13 mouse cellular contexts compared by ENCODE assay signal in the genomic region with DNA sequence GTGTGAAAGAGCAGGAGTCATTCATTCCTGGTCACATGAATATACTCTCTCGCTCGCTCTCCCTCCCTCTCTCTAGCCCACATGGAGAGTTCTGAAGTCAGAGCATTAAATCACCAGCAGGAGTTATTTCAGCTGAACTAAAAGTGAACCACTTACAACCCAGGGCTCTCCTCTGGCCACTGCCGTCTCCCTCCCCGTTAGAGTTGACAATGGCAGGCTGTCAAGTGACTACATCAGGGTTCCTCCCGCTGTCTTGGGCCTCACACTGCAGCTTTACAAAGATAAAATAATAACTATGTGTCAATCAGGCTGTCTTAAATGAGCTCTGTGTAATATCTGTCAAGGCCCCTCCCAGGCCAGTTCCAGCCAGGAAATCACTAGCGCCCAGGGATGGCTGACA. TPM values are rescaled to one million over a fixed set of nuclear protein-coding genes. Genes with fewer than 3 reads are reported as not detected.
DNase-seq lines count a peak whose midpoint lies in the region; ATAC-seq and TF ChIP-seq lines count a peak whose summit lies in the region.
"Had no signal": no experiment of that assay in that cellular context is flagged by ENCODE, and none has a peak within 500 bp of the region (broad histone marks: within the 10 kb centered on the region; RNA-seq: fewer than 3 reads in every experiment).

No protein-coding gene starts in this region.

- no peak for TF ChIP-seq CTCF in lung, adult 2 months (IDR thresholded peaks at IDR 0.05; ENCODE audit: insufficient read depth, low read length)
- peak; percentile 32 for TF ChIP-seq CTCF in heart, adult 2 months (IDR thresholded peaks at IDR 0.05)

- H3K9ac ChIP-seq in lung, embryonic 16.5 days (ENCODE audit: low read length): no peak overlapping the region
- H3K9ac ChIP-seq in heart, adult 2 months (ENCODE audit: low read depth, low read length): no peak overlapping the region

- TF ChIP-seq POLR2A in lung, adult 2 months (IDR thresholded peaks at IDR 0.05; ENCODE audit: borderline replicate concordance, extremely low read depth, low read depth, low read length): no peak
- no peak for TF ChIP-seq POLR2A in heart, adult 2 months (IDR thresholded peaks at IDR 0.05; ENCODE audit: insufficient read depth, low read depth, low read length)

- no peak for TF ChIP-seq EP300 in heart, adult 2 months (IDR thresholded peaks at IDR 0.05; ENCODE audit: insufficient read depth, low read depth, low read length)

- no peaks in the 10 kb centered on the region for H3K79me2 ChIP-seq in heart, adult 2 months (replicated peaks; ENCODE audit: control insufficient read depth, insufficient read depth, low read length)

- intact Hi-C loops in heart, adult 2 months (cut with DNase I): no loop called here
- intact Hi-C loops in heart, postnatal 10 days (cut with DNase I): no loop called here

- no peaks in the 10 kb centered on the region for H3K9me3 ChIP-seq in lung, embryonic 16.5 days (ENCODE audit: control insufficient read depth, low read length)

- peaks cover 6% of the 10 kb centered on the region for H3K4me1 ChIP-seq in lung, embryonic 16.5 days (replicated peaks; ENCODE audit: control insufficient read depth, insufficient read depth, low read length)
- H3K4me1 ChIP-seq in lung, adult 2 months (ENCODE audit: control insufficient read depth, insufficient read depth, low read length): no peaks in the 10 kb centered on the region; the same call in 1 of the 2 replicates
- peaks cover 2% of the 10 kb centered on the region for H3K4me1 ChIP-seq in heart, adult 2 months (ENCODE audit: control insufficient read depth, insufficient read depth, low read length)

- H3K4me2 ChIP-seq in lung, embryonic 16.5 days (ENCODE audit: low read depth, low read length): no peak overlapping the region

- no peak overlapping the region for H3K27ac ChIP-seq in lung, embryonic 16.5 days (ENCODE audit: low read length)
- no peak overlapping the region for H3K27ac ChIP-seq in heart, adult 2 months

- DNase-seq in lung, adult 2 months: no peak
- peak; percentile 35 to 54 for DNase-seq in heart, adult 2 months
- DNase-seq in heart, postnatal 10 days: peak; percentile 74 to 77
- peak; percentile 57 for DNase-seq in skeletal muscle tissue, adult 2 months (ENCODE audit: low read depth, low spot score)
- no peak for DNase-seq in left cerebral cortex, adult 9 months (ENCODE audit: low spot score in 2 of 2)
- DNase-seq in right cerebral cortex, postnatal 14 days: no peak
- DNase-seq: adrenal gland, postnatal 36 days had no signal

- peak; percentile 47 for ATAC-seq in lung, embryonic 16.5 days (ENCODE audit: low read depth)
- ATAC-seq: inflammation-experienced regulatory T-cells, adult 6 months had no signal

- no peaks in the 10 kb centered on the region for H3K27me3 ChIP-seq in lung, embryonic 16.5 days (ENCODE audit: control insufficient read depth, insufficient read depth, low read depth, low read length)
- no peaks in the 10 kb centered on the region for H3K27me3 ChIP-seq in heart, adult 2 months (ENCODE audit: control insufficient read depth, insufficient read depth, low read length)

- H3K36me3 ChIP-seq in lung, embryonic 16.5 days (ENCODE audit: control insufficient read depth, insufficient read depth, low read length): no peaks in the 10 kb centered on the region
- no peaks in the 10 kb centered on the region for H3K36me3 ChIP-seq in heart, adult 2 months (ENCODE audit: control insufficient read depth, insufficient read depth, low read length)

- no peak overlapping the region for H3K4me3 ChIP-seq in lung, embryonic 16.5 days (ENCODE audit: low read length)
- H3K4me3 ChIP-seq in lung, adult 2 months (replicated peaks; ENCODE audit: extremely low read depth, low read depth, low read length): no peak overlapping the region
- no peak overlapping the region for H3K4me3 ChIP-seq in heart, adult 2 months
- H3K4me3 ChIP-seq: myocyte had no signal

- 42% methylated on average over 6 of the region's 6 CpGs for WGBS in lung, embryonic 16.5 days
- 53% methylated on average over 6 of the region's 6 CpGs for WGBS in lung, adult 2 months
- 25% methylated on average over 6 of the region's 6 CpGs for WGBS in heart, adult 2 months

RNA-seq across cellular contexts. Expression of a gene that starts 47.4 kb away (rescaled TPM):
- 0.25 and 0.39 TPM in 2 replicates for polyA plus RNA-seq in lung, embryonic 16.5 days (2015; fragmentation: Nextera tagmentation; extraction: Ambion mirVana)
- polyA plus RNA-seq in lung, adult 2 months (2012; rRNA removed): 0.16 and 0.46 TPM in 2 replicates
- total RNA-seq in heart, adult 2 months (2021): not detected
- polyA plus RNA-seq in heart, adult 2 months (2012; rRNA removed): not detected in 2 replicates
- total RNA-seq in heart, postnatal 10 days (2021): not detected
- total RNA-seq: adrenal gland, postnatal 36 days; liver, adult 2 months; MEL had no signal
- polyA plus RNA-seq: inflammation-experienced regulatory T-cells, adult 6 months; liver, adult 2 months; myocyte; small intestine, adult 2 months had no signal

Comparison
In these comparisons a context has a peak if more than half of its experiments do, and no peak if none do; other contexts are left out.
1. DNase-seq: peak in heart, adult 2 months (2 of 2), heart, postnatal 10 days (2 of 2) and skeletal muscle tissue, adult 2 months (single experiment); none in lung, adult 2 months (single experiment), left cerebral cortex, adult 9 months (0 of 2) and right cerebral cortex, postnatal 14 days (single experiment).